In the genomic region with DNA sequence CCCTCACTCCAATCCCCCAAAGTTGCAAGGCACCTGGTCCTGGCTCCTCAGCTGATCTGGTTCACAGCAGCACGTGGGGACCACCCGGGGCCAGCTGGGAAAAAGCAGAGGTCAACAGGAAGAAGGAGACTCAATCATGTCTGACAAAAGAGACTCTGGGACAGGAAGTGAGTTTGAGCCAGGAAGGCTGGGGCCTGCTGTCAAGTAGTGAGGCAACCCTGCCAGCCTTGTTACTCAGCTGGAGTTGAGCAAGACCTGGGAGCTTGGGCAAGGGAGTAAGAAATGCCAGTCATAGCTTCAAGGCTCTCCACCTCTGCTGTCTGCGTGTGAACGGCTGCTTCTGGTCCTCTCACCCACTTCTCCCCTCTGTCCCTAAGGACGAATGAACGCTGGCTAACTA, we compare ENCODE assay signal across 7 mouse cellular contexts. TPM values are rescaled to one million over a fixed set of nuclear protein-coding genes. Genes with fewer than 3 reads are reported as not detected.
DNase-seq lines count a peak whose midpoint lies in the region; ATAC-seq and TF ChIP-seq lines count a peak whose summit lies in the region.

Gene Ndel1, minus strand, starts transcription at position 111 of the 400 bp plus-strand sequence.

- intact Hi-C loops in gastrocnemius, postnatal 14 days (cut with DNase I; ENCODE audit: low total_unique reads), result loop anchor here (10.0 kb wide), 2 partner anchors 67 to 307 kb away; no protein-coding TSS in a partner anchor
- intact Hi-C loops in left cerebral cortex, postnatal 4 days (cut with DNase I), result no loop called here

- H3K4me3 ChIP-seq in hindbrain, postnatal 0 days (ENCODE audit: low read length), result no peak within 1 kb of the TSS
- no peak within 1 kb of the TSS for H3K4me3 ChIP-seq in midbrain, embryonic 10.5 days

- H3K27ac ChIP-seq in hindbrain, postnatal 0 days, result no peak within 1 kb of the TSS
- H3K27ac ChIP-seq in midbrain, embryonic 10.5 days (replicated peaks), result no peak within 1 kb of the TSS

- TF ChIP-seq CTCF in hindbrain, postnatal 0 days (IDR thresholded peaks at IDR 0.05; ENCODE audit: low read depth), result no peak

- no peak within 1 kb of the TSS for H3K4me2 ChIP-seq in hindbrain, postnatal 0 days (ENCODE audit: low read depth, low read length)

- no peaks in the 10 kb centered on the region for H3K4me1 ChIP-seq in hindbrain, postnatal 0 days (ENCODE audit: insufficient read depth, low read length)
- no peaks in the 10 kb centered on the region for H3K4me1 ChIP-seq in midbrain, embryonic 10.5 days

- no peak for ATAC-seq in hindbrain, postnatal 0 days

- no peaks in the 10 kb centered on the region for H3K36me3 ChIP-seq in hindbrain, postnatal 0 days (ENCODE audit: insufficient read depth, low read length)
- no peaks in the 10 kb centered on the region for H3K36me3 ChIP-seq in midbrain, embryonic 10.5 days

- no peak within 1 kb of the TSS for H3K9ac ChIP-seq in hindbrain, postnatal 0 days (replicated peaks; ENCODE audit: low read length)

- no peaks in the 10 kb centered on the region for H3K27me3 ChIP-seq in hindbrain, postnatal 0 days (ENCODE audit: insufficient read depth, low read length)
- no peaks in the 10 kb centered on the region for H3K27me3 ChIP-seq in midbrain, embryonic 10.5 days (ENCODE audit: low read depth, poor library complexity, severe bottlenecking)

- 64% methylated on average over 6 of the region's 6 CpGs for WGBS in hindbrain, postnatal 0 days
- 65% methylated on average over 6 of the region's 6 CpGs for WGBS in midbrain, embryonic 10.5 days

- DNase-seq in Muller cell, postnatal 12 days (ENCODE audit: inconsistent ontology term), result peak; percentile 43
- peak; percentile 86 for DNase-seq in adrenal gland, postnatal 36 days
- DNase-seq in gastrocnemius, postnatal 14 days, result peak; percentile 47
- no peak for DNase-seq in hindbrain, postnatal 0 days (ENCODE audit: low spot score)
- DNase-seq in left cerebral cortex, postnatal 4 days, result no peak
- no peak for DNase-seq in midbrain, embryonic 10.5 days (ENCODE audit: low spot score)
- no peak for DNase-seq in cerebellum, adult 11 months

- no peaks in the 10 kb centered on the region for H3K9me3 ChIP-seq in hindbrain, postnatal 0 days (ENCODE audit: low read length)
- H3K9me3 ChIP-seq in midbrain, embryonic 10.5 days (replicated peaks), result no peaks in the 10 kb centered on the region

RNA-seq across cellular contexts. Expression of gene Ndel1, which starts in this region (rescaled TPM):
- 10 to 100 TPM; 58.4 to 81.8 TPM for total RNA-seq in adrenal gland, postnatal 36 days (2021)
- total RNA-seq in gastrocnemius, postnatal 14 days (2021), result 10 to 100 TPM; 54.3 to 61.1 TPM
- total RNA-seq in hindbrain, postnatal 0 days (2014; rRNA removed), result 90.6 and 96.2 TPM in 2 replicates
- polyA plus RNA-seq in hindbrain, postnatal 0 days (2015; fragmentation: Nextera tagmentation; extraction: Ambion mirVana), result 101 and 105 TPM in 2 replicates
- 10 to 100 TPM; 75.9 to 81.6 TPM for total RNA-seq in left cerebral cortex, postnatal 4 days (2021)
- polyA plus RNA-seq in midbrain, embryonic 10.5 days (2016; fragmentation: Nextera tagmentation; extraction: Ambion mirVana), result 55.2 and 60.3 TPM in 2 replicates

Comparison
In these comparisons a context has a peak if more than half of its experiments do, and no peak if none do; other contexts are left out.
1. DNase-seq: peak in Muller cell, postnatal 12 days (single experiment), adrenal gland, postnatal 36 days (2 of 2) and gastrocnemius, postnatal 14 days (single experiment); none in hindbrain, postnatal 0 days (single experiment), left cerebral cortex, postnatal 4 days (single experiment), midbrain, embryonic 10.5 days (single experiment) and cerebellum, adult 11 months (single experiment).